Mouse (Mus musculus) bone marrow, adult 2 months (tissue): ENCODE results near the gene Carns1. TPM values are rescaled to one million over a fixed set of nuclear protein-coding genes. Genes with fewer than 3 reads are reported as not detected.

Experiments
- H3K27ac ChIP-seq: fragments of 200-500 bp; 2 replicates; pipeline ENCODE4 v1.5.1; 2012; ENCODE audit warnings: low read depth, mild to moderate bottlenecking, control low read depth, inconsistent platforms, low read length; ENCODE audit not compliant: control insufficient read depth, poor library complexity, insufficient read depth
- H3K4me1 ChIP-seq: fragments of 200-500 bp; 2 replicates; pipeline ENCODE4 v1.6.1; 2011; ENCODE audit warnings: low read length; ENCODE audit not compliant: control insufficient read depth, insufficient read depth
- H3K4me3 ChIP-seq: fragments of 200-500 bp; replicated peaks from 2 replicates; pipeline ENCODE3; 2011; ENCODE audit warnings: mild to moderate bottlenecking, low read depth, low read length, control low read depth; ENCODE audit not compliant: control insufficient read depth
- CTCF ChIP-seq: fragments of 200-500 bp; IDR thresholded peaks from 2 replicates; pipeline ENCODE4 v1.5.1; 2011; ENCODE audit warnings: low read length, control low read depth; ENCODE audit not compliant: control insufficient read depth, insufficient read depth
- POLR2A ChIP-seq: fragments of 200-500 bp; IDR thresholded peaks from 2 replicates; pipeline ENCODE4 v1.6.1; 2011; ENCODE audit warnings: low read depth, mild to moderate bottlenecking, control low read depth, low read length, borderline replicate concordance; ENCODE audit not compliant: control insufficient read depth
- WGBS: fragments of 180-500 bp; shearing (Covaris S2); methylation state at CpG from one replicate; pipeline ENCODE4 v1.1.7; 2018; 5-methylcytosine and 5-hydroxymethylcytosine counted together
- polyA plus RNA-seq: library from polyadenylated mRNA; stranded (reverse); fragments of >200 nt; gene quantifications from 2 replicates; pipeline ENCODE4 v1.2.4, GENCODE M21; 2011; ENCODE audit warnings: low replicate concordance; ENCODE audit not compliant: missing spikeins, insufficient read depth, insufficient read length

Gene Carns1
- polyA plus RNA-seq, 1 experiment = 52.9 TPM

DNA sequence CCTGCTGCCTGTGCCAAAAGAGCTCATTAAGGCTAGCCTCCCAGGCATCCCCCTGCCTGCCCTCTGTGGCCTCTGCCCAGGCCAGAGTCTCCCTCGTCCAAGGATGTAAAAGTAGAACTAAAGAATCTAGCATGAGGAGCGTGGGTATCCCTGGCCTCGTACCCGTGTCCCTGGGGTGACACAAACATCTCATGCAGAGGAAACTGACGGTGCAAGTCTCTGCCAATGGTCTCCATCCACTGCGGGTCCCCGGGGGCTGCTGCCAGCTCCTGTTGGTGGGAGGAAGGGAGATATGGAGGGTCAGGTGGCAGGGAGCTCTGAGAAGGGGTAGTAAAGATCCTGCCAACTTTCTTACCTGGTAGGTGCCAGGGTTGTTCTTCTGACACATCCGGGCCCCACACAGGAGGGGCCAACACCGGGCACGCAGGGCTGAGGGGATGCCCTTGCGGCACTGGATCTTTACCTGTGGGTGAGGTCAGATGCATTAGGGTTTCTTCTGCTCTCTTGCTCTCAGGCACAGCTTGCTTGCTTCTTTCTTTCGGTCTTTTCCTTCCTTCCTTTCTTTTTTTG, 13.9 kb upstream of the Carns1 start:
- WGBS = 34% methylated on average over 12 of the region's 12 CpGs
- Histone ChIP-seq H3K4me1 (peaks cover 22% of the 10 kb centered on the region; the same call in 1 of the 2 replicates), H3K27ac (no peak overlapping the region), H3K4me3 (peak overlapping the region; percentile 29)
- no peak for TF ChIP-seq POLR2A
- TF ChIP-seq CTCF = no peak

GRCm38 (mm10) chr19:4187303-4187702, 12.0 kb upstream of the Carns1 start:
- peaks cover 26% of the 10 kb centered on the region; the same call in 1 of the 2 replicates for H3K4me1 ChIP-seq
- 42% methylated on average over 3 of the region's 3 CpGs for WGBS
- peak overlapping the region; percentile 16 for H3K4me3 ChIP-seq
- TF ChIP-seq POLR2A = no peak
- TF ChIP-seq CTCF = no peak
- peak overlapping the region; percentile 16; the same call in 1 of the 2 replicates for H3K27ac ChIP-seq

GRCm38 (mm10) chr19:4184976-4185975, 10.0 kb upstream of the Carns1 start:
- 13% methylated on average over 15 of the region's 15 CpGs for WGBS
- 0 out of 2 replicates have a peak, but pooled peaks have one; percentile 5 for TF ChIP-seq POLR2A
- TF ChIP-seq CTCF = no peak
- Histone ChIP-seq H3K4me1 (peaks cover 29% of the 10 kb centered on the region), H3K4me3 (no peak overlapping the region), H3K27ac (peak overlapping the region; percentile 79)

DNA sequence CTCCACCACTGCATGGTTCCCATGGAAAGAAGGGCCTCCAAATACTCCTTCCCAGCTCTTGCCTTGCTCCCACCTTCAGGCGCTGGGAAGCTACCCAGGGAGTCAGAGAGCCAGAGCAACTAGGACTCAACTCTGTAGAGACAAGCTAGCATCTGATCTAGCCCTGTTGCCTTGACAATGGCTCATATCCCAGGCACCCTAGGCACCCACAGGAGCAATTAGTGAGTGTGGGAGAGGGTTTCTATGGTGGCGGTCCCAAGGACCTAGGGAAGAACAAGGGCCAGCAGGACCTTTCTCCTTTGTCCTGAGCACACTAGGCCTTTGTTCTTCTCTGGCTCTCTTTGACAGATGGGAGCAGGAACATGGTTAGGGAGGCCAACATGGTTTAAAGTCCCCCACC, 8.4 kb upstream of the Carns1 start:
- WGBS = 80% methylated on average over 2 of the region's 2 CpGs
- Histone ChIP-seq H3K4me1 (peaks cover 30% of the 10 kb centered on the region), H3K27ac (no peak overlapping the region), H3K4me3 (no peak overlapping the region)
- no peak for TF ChIP-seq POLR2A
- TF ChIP-seq CTCF = no peak

DNA sequence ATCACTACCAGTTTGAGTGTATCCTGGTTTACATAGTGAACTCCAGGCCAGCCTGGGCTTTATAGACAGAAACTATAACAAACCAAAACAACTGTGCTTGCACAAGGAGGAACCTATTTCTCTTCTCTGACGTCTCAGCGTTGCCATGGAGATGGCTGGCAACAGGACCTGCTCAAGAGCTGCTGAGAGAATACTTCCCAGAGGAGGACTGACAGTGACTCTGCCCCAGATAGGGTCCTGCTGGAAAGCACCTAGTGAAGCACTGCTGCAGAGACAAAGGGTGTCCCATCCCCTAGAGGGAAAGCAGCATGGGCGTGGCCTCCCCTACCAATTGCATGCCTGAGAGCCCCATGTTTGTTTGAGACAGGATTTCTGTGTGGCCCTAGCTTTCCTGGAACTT, 6.6 kb upstream of the Carns1 start:
- no peak for TF ChIP-seq POLR2A
- TF ChIP-seq CTCF = no peak
- peak overlapping the region; percentile 26; the same call in 1 of the 2 replicates for H3K27ac ChIP-seq
- H3K4me3 ChIP-seq = no peak overlapping the region
- peaks cover 22% of the 10 kb centered on the region for H3K4me1 ChIP-seq
- 35% methylated on average over 3 of the region's 3 CpGs for WGBS

- H3K4me3 ChIP-seq = no peak overlapping the region
- H3K27ac ChIP-seq = peak overlapping the region; percentile 25
- 53% methylated on average over 7 of the region's 7 CpGs for WGBS
- peaks cover 11% of the 10 kb centered on the region for H3K4me1 ChIP-seq
- TF ChIP-seq CTCF (no peak), POLR2A (no peak)
Measured at GRCm38 (mm10) chr19:4180411-4180810, 5.1 kb upstream of the Carns1 start.

GRCm38 (mm10) chr19:4172925-4173324, 2.4 kb downstream of the Carns1 start:
- H3K4me3 ChIP-seq = no peak overlapping the region
- H3K27ac ChIP-seq = no peak overlapping the region
- WGBS = 73% methylated on average over 11 of the region's 11 CpGs
- TF ChIP-seq POLR2A (no peak), CTCF (no peak)
- peaks cover 10% of the 10 kb centered on the region for H3K4me1 ChIP-seq

DNA sequence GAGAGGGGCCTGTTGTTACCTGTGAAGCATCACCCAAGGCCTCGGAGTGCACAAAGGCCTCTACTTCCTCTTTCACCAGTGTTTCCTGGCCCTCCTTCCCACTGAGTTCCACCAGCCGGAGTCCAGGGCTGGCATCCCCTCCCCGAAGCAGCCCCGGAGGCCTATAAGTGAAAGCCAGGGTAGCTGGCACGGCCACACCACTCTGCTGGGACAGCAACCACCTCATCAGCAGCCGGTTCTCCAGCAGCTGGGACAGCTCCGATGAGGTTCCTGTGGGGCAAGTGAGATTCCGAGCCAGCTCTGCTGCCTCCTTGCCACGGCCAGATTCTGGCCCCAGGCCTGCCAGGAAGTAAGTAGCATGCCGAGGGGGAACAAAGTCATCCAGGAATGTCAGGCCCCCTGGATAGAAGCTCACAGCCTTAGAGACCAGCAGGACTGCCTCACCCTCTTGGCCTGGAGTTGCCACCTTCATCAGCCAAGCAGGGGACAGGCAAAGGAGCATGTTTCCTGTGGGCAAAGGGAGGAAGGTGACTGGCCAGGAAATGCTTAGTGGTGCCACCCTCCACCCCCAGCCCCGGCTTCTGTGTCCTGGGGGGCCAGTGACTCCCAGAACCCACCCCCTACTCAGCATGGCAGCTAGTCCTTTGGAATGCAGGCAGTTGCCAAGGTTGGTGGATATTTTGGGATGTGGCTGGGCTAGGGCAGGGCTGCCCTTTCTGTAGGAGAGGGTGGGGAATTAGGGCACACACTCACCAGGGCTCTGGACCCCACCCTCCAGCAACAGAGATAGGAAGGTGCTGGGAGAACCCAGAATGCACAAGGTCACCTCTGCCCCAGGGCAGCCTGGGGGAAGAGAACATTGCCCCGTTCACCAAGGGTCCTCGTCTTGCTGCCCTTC, 3.6 kb downstream of the Carns1 start:
- H3K4me3 ChIP-seq = no peak overlapping the region
- peak overlapping the region; percentile 65 for H3K27ac ChIP-seq
- TF ChIP-seq CTCF (no peak), POLR2A (0 out of 2 replicates have a peak, but pooled peaks have one; percentile 34)
- H3K4me1 ChIP-seq = peaks cover 10% of the 10 kb centered on the region
- WGBS = 19% methylated on average over 13 of the region's 13 CpGs
